Mouse (Mus musculus) right cerebral cortex, postnatal 36 days (tissue): ENCODE data around the gene Pof1b.

Experiments
- DNase-seq, 2 experiments: peaks; one replicate each; pipeline ENCODE4 v3.0.0; 2022; ENCODE audit warnings: low spot score in 2 of 2, mixed read lengths in 1 of 2

Pof1b gene

DNA sequence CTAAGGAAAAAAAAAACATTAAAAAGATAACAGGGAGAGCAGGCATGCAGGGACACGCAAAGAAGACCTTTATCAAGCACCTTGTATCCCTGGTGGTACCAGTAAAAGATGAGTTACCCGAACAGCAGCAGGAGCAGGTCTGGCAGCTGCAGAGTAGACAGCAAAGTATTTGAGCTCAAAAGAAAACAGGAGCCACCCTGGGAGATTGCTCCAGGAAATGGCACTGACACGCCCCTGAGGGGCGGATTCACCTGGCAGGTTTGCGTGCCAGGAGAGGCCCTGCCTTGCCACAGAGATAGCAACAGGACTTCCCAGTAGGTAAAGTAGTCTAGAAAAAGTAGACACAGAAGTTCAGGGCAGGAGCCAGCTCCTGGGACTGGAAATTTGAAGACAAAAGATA is at the start of gene Pof1b:
Pof1b (minus strand) TSS at position 144 of the 400 bp plus-strand sequence.
- DNase-seq = no peak

DNA sequence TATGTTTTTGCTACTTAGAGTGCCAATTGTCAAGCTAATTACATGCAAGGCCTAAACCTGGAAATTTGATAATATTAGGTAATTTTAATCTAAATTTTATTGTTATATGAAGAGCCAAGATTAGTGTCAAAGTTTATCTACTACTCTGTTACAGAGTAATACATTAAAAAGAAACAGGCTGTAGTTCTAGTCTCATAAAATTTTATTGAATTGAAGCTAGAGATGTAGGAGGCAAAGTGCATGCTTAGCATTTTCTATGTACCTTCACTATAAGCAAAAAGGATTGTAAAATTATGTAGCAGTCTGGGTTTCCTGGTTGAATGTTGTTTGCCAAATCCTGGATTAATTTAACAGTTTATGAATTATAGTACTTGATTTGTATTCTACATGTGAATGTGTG is 18.1 kb upstream of the Pof1b start:
- no peak for DNase-seq

DNA sequence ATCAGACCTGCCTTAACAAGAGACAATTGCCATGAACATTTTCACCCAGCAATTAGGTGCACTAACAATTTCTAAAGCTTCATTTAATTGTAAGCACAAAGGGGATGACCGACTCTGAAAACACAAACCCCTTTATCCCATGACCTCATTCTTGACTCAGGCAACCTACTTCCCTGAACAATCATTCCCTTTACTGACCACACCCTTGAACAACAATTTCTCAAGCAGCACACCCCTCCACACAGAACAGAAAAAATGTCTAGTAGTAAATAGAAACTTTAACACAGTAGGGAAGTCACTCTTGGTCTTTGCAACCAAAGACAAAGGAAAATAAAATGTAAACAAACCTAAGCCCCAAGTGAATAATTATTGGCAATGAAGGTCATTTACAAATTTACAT is 4.1 kb downstream of the Pof1b start:
- no peak for DNase-seq

DNA sequence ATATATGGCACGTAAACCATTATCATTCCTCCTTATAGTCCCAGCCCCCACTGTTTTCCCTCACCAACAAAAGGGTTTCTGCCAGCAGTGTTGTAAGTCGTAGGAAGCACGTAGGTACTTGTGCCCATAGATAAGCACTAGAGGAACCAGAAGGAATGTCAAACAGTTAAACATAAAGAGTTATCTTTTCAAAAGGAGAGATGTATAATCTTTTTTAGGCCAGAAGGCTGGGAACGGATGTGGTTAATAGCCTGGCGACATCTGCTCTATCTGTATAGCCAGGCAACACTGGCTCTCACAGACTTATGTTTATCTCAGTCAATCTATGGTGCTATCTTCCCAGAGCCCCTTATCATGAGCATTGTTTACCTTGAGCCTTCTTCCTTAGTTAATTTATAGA is 17.8 kb downstream of the Pof1b start:
- DNase-seq = no peak

DNA sequence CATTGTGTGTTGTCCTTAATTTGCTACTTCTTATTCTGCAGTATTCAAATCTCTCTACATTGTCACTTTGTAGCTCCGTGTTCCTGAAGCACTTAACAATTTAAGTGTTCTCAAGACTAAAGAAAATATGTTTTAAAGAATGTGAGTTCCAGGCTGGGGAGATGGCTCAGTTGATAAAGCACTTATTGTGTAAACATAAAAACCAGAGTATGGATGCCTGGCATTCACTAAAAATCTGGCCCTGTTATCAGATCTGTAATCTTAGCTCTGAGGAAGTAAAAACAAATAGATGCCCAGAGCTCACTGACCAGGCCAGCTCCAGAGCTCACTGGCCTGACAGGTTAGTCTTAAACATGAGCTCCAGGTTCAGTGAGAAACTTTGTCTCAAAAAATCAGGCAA is 22.9 kb downstream of the Pof1b start:
- no peak for DNase-seq

DNA sequence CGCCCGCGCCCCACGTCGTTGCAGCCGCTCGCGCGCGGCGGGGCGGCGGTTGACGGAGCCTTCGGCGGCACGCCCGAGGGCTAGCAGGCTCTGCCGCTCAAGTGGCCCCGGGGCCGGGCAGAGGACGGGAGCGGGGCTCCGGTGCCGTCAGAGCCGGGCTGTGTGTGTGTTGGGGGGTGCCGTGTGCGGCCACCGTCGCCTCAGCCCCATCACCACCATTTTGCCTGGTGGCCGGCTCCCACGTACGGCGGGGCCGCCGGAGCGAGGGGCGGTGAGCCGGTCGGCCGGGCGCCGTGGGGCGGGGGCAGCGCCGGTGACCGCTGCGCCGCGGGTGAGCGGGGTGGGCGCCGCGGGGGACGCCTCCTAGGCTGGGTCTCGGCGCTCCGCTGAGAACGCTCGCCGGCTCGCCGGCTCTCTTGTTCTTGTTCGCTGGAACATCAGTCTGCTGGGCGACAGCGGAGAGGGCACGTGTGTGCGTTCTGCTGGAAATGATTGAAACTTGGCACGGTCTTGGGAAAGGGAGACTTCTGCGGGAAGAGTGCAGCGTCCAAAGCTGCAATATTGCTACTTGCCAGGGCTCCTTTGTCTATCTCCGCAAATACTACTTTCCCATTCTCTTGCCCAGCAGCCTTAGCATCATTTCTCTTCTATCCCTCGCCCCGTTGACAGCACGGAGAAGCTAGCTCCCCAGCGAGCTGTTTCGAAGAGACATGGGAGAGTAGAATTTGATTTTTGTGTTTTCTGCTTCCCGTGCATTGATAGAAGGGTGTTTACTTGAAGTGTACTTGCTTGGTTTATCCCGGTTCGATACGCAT is 96.9 kb downstream of the Pof1b start:
- DNase-seq = peak in 1 of 2 experiments; percentile 4

DNA sequence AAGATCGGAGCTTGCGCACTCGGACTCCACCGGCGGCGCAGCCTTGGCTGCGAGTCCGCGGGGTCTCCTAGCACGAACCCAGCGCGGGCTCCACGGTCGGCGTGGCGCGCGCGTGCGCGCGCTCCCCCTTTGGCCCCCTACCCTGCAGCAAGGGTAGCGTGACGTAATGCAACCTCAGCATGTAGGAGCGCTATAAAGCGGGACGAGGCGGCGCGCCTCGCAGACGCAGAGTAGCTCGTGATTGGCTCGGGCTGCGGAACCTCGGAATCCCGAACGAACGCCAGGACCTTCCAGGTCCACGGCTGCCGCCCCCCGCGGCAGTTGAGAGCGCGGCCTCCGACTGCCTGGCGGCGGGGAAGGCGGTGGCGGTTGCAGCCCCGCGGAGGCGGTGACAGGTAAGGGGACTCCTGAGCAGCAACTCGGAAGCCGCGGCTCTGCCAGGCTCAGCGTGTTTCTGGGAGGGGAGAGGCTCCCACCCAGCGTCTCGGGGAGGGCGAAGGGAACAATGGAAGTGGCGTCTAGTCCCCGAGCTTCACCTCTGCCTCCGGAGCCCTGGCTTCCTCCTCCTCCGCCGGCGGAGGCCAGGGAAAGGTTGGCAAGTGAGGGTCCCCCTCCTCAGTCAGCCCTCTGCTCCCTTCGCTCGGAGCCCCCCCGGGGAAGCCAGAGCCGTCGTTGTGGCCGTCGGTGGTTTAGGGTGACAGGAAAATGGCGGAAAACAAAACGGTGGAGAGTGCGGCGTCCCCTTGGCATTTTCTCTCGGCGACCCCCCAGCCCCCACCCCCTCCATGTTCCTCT is 97.7 kb downstream of the Pof1b start, which contains the start of gene Zfp711:
Zfp711 (plus strand) TSS at position 16 of the 795 bp plus-strand sequence.
- DNase-seq = peak; percentile 44 to 51
